Mouse (Mus musculus) CH12.LX (cell line): ENCODE results near the gene Mpp2. TPM values are rescaled to one million over a fixed set of nuclear protein-coding genes. Genes with fewer than 3 reads are reported as not detected.

Experiments
- DNase-seq: peaks from one replicate; pipeline ENCODE4 v3.0.0-alpha.2; 2013; ENCODE audit errors: extremely low read depth
- H3K27ac ChIP-seq: 2 replicates; pipeline ENCODE4 v1.5.1; 2012; ENCODE audit warnings: low read depth, mild to moderate bottlenecking, control low read depth, moderate library complexity; ENCODE audit not compliant: insufficient read depth
- H3K27me3 ChIP-seq: replicated peaks from 2 replicates; pipeline ENCODE3; 2012; ENCODE audit warnings: inconsistent platforms
- H3K36me3 ChIP-seq, 2 experiments: replicated peaks in 1 of 2; 2 replicates each; pipeline versions ENCODE3 to v1.6.1; 2012; ENCODE audit warnings: inconsistent platforms in 1 of 2, low read length in 1 of 2, mild to moderate bottlenecking in 1 of 2, mixed read lengths in 1 of 2, moderate library complexity in 1 of 2; ENCODE audit not compliant: control insufficient read depth in 1 of 2, insufficient read depth in 1 of 2
- H3K4me1 ChIP-seq, 2 experiments: 2 replicates each; pipeline ENCODE4 v1.6.1; 2012; ENCODE audit warnings: inconsistent platforms in 1 of 2, moderate library complexity in 1 of 2; ENCODE audit not compliant: insufficient read depth in 2 of 2, control insufficient read depth in 1 of 2
- H3K4me2 ChIP-seq: 2 replicates; pipeline ENCODE4 v1.6.1; 2012; ENCODE audit warnings: low read depth, mild to moderate bottlenecking, control low read depth; ENCODE audit not compliant: poor library complexity, insufficient read depth, severe bottlenecking
- H3K4me3 ChIP-seq, 3 experiments: fragments of 150-350 bp in 1 of 3; sonication (generic) in 1 of 3; replicated peaks in 1 of 3; 2 replicates each; pipeline versions ENCODE3 to v1.5.1; 2011 to 2012; ENCODE audit warnings: low read depth in 2 of 3, low read length in 2 of 3, mild to moderate bottlenecking in 2 of 3, moderate library complexity in 2 of 3, control low read depth in 1 of 3, improper control_type of control experiment in 1 of 3, inconsistent platforms in 1 of 3, mixed read lengths in 1 of 3; ENCODE audit not compliant: poor library complexity in 1 of 3
- H3K79me2 ChIP-seq: replicated peaks from 2 replicates; pipeline ENCODE4 v1.6.1; 2012; ENCODE audit warnings: mild to moderate bottlenecking, moderate library complexity; ENCODE audit not compliant: control insufficient read depth, poor library complexity, insufficient read depth, severe bottlenecking; ENCODE audit errors: extremely low read depth
- H3K9ac ChIP-seq: 2 replicates; pipeline ENCODE4 v1.6.1; 2012; ENCODE audit warnings: low read depth, mild to moderate bottlenecking, control low read depth, moderate library complexity; ENCODE audit not compliant: insufficient read depth
- H3K9me3 ChIP-seq: replicated peaks from 2 replicates; pipeline ENCODE3; 2012; ENCODE audit warnings: low read length, inconsistent platforms, mixed read lengths
- CHD2 ChIP-seq: IDR thresholded peaks from 2 replicates; pipeline ENCODE4 v1.6.1; 2011; ENCODE audit warnings: low read length, improper control_type of control experiment
- CTCF ChIP-seq, 2 experiments: IDR thresholded peaks in 1 of 2; conservative IDR thresholded peaks in 1 of 2; 2 replicates each; pipeline ENCODE4 v1.5.1; 2011 to 2012; ENCODE audit warnings: low read depth in 2 of 2, low read length in 2 of 2, improper control_type of control experiment in 1 of 2, inconsistent platforms in 1 of 2, mild to moderate bottlenecking in 1 of 2, moderate library complexity in 1 of 2
- E2F4 ChIP-seq: IDR thresholded peaks from 2 replicates; pipeline ENCODE4 v1.6.1; 2011; ENCODE audit warnings: low read depth, low read length, improper control_type of control experiment; ENCODE audit not compliant: insufficient replicate concordance
- ELF1 ChIP-seq: IDR thresholded peaks from 2 replicates; pipeline ENCODE4 v1.6.1; 2014; ENCODE audit warnings: low read depth, mild to moderate bottlenecking, inconsistent platforms, low read length, improper control_type of control experiment
- EP300 ChIP-seq: IDR thresholded peaks from 2 replicates; pipeline ENCODE4 v1.6.1; 2011; ENCODE audit warnings: low read length, improper control_type of control experiment
- ETS1 ChIP-seq: conservative IDR thresholded peaks from 2 replicates; pipeline ENCODE4 v1.6.1; 2012; ENCODE audit warnings: low read depth, mild to moderate bottlenecking, inconsistent platforms, low read length, improper control_type of control experiment, moderate library complexity
- HCFC1 ChIP-seq: IDR thresholded peaks from 2 replicates; pipeline ENCODE4 v1.6.1; 2012; ENCODE audit warnings: low read depth, mild to moderate bottlenecking, inconsistent platforms, low read length, improper control_type of control experiment
- JUND ChIP-seq: conservative IDR thresholded peaks from 2 replicates; pipeline ENCODE4 v1.6.1; 2011; ENCODE audit warnings: low read depth, low read length, improper control_type of control experiment
- KAT2A ChIP-seq: IDR thresholded peaks from 2 replicates; pipeline ENCODE4 v1.6.1; 2012; ENCODE audit warnings: low read length, improper control_type of control experiment, inconsistent platforms; ENCODE audit not compliant: insufficient replicate concordance
- MAX ChIP-seq: IDR thresholded peaks from 2 replicates; pipeline ENCODE4 v1.6.1; 2011; ENCODE audit warnings: low read length, improper control_type of control experiment
- MAZ ChIP-seq: IDR thresholded peaks from 2 replicates; pipeline ENCODE4 v1.6.1; 2012; ENCODE audit warnings: low read depth, mild to moderate bottlenecking, inconsistent platforms, low read length, improper control_type of control experiment, moderate library complexity
- MEF2A ChIP-seq: IDR thresholded peaks from 2 replicates; pipeline ENCODE4 v1.6.1; 2014; ENCODE audit warnings: low read depth, mild to moderate bottlenecking, inconsistent platforms, low read length, improper control_type of control experiment, borderline replicate concordance
- MXI1 ChIP-seq: IDR thresholded peaks from 2 replicates; pipeline ENCODE4 v1.6.1; 2011; ENCODE audit warnings: mild to moderate bottlenecking, low read depth, low read length, improper control_type of control experiment
- NELFE ChIP-seq: IDR thresholded peaks from 2 replicates; pipeline ENCODE4 v1.6.1; 2011; ENCODE audit warnings: low read depth, low read length, improper control_type of control experiment
- NRF1 ChIP-seq: IDR thresholded peaks from 2 replicates; pipeline ENCODE4 v1.6.1; 2014; ENCODE audit warnings: low read depth, mild to moderate bottlenecking, inconsistent platforms, low read length, improper control_type of control experiment, moderate library complexity
- RCOR1 ChIP-seq: conservative IDR thresholded peaks from 2 replicates; pipeline ENCODE4 v1.6.1; 2012; ENCODE audit warnings: low read depth, mild to moderate bottlenecking, inconsistent platforms, low read length, improper control_type of control experiment
- SMC3 ChIP-seq: IDR thresholded peaks from 2 replicates; pipeline ENCODE4 v1.6.1; 2011; ENCODE audit warnings: low read depth, low read length, improper control_type of control experiment
- TCF12 ChIP-seq: IDR thresholded peaks from 2 replicates; pipeline ENCODE4 v1.6.1; 2014; ENCODE audit warnings: low read depth, mild to moderate bottlenecking, inconsistent platforms, low read length, improper control_type of control experiment
- ZKSCAN1 ChIP-seq: IDR thresholded peaks from 2 replicates; pipeline ENCODE4 v1.6.1; 2012; ENCODE audit warnings: low read depth, inconsistent platforms, low read length, improper control_type of control experiment, borderline replicate concordance
- ZNF384 ChIP-seq: IDR thresholded peaks from 2 replicates; pipeline ENCODE4 v1.6.1; 2012; ENCODE audit warnings: low read depth, low read length, improper control_type of control experiment, inconsistent platforms
- dilution Hi-C: fragments of 300-500 bp; cut with MboI; formaldehyde crosslinking; loops from 2 replicates; pipeline ENCODE4 v1.14.3; 2020; ENCODE audit warnings: low sequenced_read_pairs; ENCODE audit not compliant: extremely low pct_unique_long_range_greater_than_20kb, extremely low pct_ligation_motif_present
- in situ Hi-C: fragments of 300-500 bp; cut with MboI; formaldehyde crosslinking; loops from 3 replicates; pipeline ENCODE4 v1.14.3; 2019; ENCODE audit warnings: low sequenced_read_pairs, low pct_ligation_motif_present, low pct_unique_long_range_greater_than_20kb, mixed read lengths
- polyA plus RNA-seq: library from polyadenylated mRNA; unstranded; fragments of >175 nt; gene quantifications from 2 replicates; pipeline ENCODE4 v1.2.1, GENCODE M21; 2012; ENCODE audit warnings: low read depth; ENCODE audit not compliant: insufficient read length
- total RNA-seq, 2 experiments: library from RNA; depleted of rRNA; stranded (reverse); fragments of 300-350 nt in 1 of 2; fragments of >200 nt in 1 of 2; gene quantifications; 2 replicates each; pipeline ENCODE4 v1.2.3; 2012 to 2014

Mpp2 gene
- total and polyA plus RNA-seq, 3 experiments: 0.35 to 3.1 (median 0.83) TPM

DNA sequence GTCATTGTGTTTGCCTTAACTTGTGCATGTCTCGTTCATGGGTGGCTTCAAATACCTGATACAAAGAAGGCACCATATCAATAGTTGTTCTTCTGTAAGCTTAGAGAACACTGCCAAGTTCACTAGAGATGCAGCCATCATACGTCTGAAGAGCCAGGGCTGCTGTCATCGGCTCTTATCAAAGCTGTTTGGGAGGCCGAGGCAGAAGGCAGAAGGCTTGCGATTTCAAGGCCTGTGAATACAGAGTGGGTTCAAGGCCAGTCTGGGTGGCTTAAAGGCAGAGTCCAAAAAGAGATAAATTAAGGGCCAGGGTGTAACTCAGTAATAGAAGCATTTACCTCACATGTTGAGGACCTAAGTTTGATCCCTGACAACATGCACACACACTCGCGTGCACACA is 52.0 kb downstream of the Mpp2 start:
- Histone ChIP-seq H3K79me2 (no peaks in the 10 kb centered on the region), H3K27ac (no peak overlapping the region), H3K27me3 (peaks cover 81% of the 10 kb centered on the region), H3K36me3 (no peaks in the 10 kb centered on the region)
- no peak for DNase-seq
- no peak for TF ChIP-seq ZNF384
- no peak for TF ChIP-seq MEF2A
- TF ChIP-seq CHD2: no peak
- TF ChIP-seq JUND: no peak
- no peak for TF ChIP-seq ZKSCAN1
- no peak for TF ChIP-seq ETS1
- no peak for TF ChIP-seq MAZ
- TF ChIP-seq RCOR1: no peak
- no peak for TF ChIP-seq TCF12
- no peak for TF ChIP-seq NRF1
- TF ChIP-seq KAT2A: no peak
- no peak for TF ChIP-seq E2F4
- no peak for TF ChIP-seq ELF1
- no peak for TF ChIP-seq NELFE
- no peak for TF ChIP-seq MXI1
- TF ChIP-seq MAX: no peak
- no peak for TF ChIP-seq EP300
- TF ChIP-seq SMC3: no peak
- TF ChIP-seq, all 38 proteins: peak for 0
- H3K4me3 ChIP-seq: no peak overlapping the region
- no peak overlapping the region for H3K9ac ChIP-seq
- in situ Hi-C loops: no loop called here
- dilution Hi-C loops: no loop called here
- no peak overlapping the region for H3K4me2 ChIP-seq
- no peaks in the 10 kb centered on the region; a peak in 1 of 4 replicates for H3K4me1 ChIP-seq
- H3K9me3 ChIP-seq: peaks cover 2% of the 10 kb centered on the region

GRCm38 (mm10) chr11:102035456-102035960 is 52.8 kb downstream of the Mpp2 start:
- Histone ChIP-seq H3K79me2 (no peaks in the 10 kb centered on the region), H3K4me2 (no peak overlapping the region), H3K9ac (no peak overlapping the region), H3K4me1 (no peaks in the 10 kb centered on the region), H3K27me3 (peaks cover 84% of the 10 kb centered on the region), H3K4me3 (no peak overlapping the region), H3K9me3 (no peaks in the 10 kb centered on the region), H3K36me3 (no peaks in the 10 kb centered on the region), H3K27ac (no peak overlapping the region)
- TF ChIP-seq HCFC1 (no peak), CTCF (conservative IDR thresholded peaks at IDR 0.05 in 1 of 2, IDR thresholded peaks at IDR 0.05 in 1 of 2; ENCODE audit: low read depth in 2 of 2, low read length in 2 of 2) (no peak), ETS1 (no peak), MAX (no peak), RCOR1 (no peak), EP300 (no peak)
- dilution Hi-C loops: no loop called here
- in situ Hi-C loops: no loop called here
- no peak for DNase-seq
